Mouse (Mus musculus): ENCODE results near the gene Tifab.

DNA sequence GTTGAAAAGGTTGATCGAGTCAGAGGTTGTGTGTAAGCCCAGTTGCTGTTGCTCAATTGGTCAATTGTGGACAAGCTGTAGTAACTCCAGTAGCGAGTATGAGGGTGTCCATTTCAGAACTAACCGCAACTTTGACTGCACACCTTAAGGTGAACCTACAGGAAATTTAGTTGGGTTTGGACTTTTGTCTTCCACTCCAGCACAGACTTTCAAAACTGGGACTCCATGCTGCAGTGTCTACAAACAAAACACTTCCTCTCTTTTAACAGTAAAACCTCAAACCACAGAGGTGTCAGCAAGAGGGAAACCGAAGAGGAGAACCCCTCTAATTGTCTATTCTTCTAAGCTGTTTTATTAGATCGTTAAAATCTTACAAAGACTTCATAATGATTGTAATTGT, 44.7 kb downstream of the Tifab start:
- no peak for TF ChIP-seq FLI1 (IDR thresholded peaks at IDR 0.05; ENCODE audit: low read length)
- no peak for TF ChIP-seq GATA1 (IDR thresholded peaks at IDR 0.05; ENCODE audit: borderline replicate concordance, low read length)

Data from megakaryocyte, embryonic 14.5 days (primary cell).